Mouse (Mus musculus) heart, postnatal 10 days (tissue): Measurements from ENCODE around the gene Fermt3. TPM values are rescaled to one million over a fixed set of nuclear protein-coding genes. Genes with fewer than 3 reads are reported as not detected.

ENCODE experiments used
- DNase-seq, 2 experiments: peaks; one replicate each; pipeline ENCODE4 v3.0.0; 2021
- intact Hi-C: fragments of 180-260 bp; cut with DNase I; formaldehyde crosslinking; loops from one replicate; pipeline ENCODE4 v1.15.1; 2025
- total RNA-seq, 2 experiments: library from RNA; stranded (reverse); gene quantifications; 2 replicates each; pipeline ENCODE4 v1.2.3; 2021

Fermt3 gene
- total RNA-seq, 2 experiments from 2014 or later: 5.2 to 6.6 TPM

GRCm38 (mm10) chr19:7039841-7040636 lies 20.8 kb upstream of the Fermt3 start, which contains the start of gene Stip1:
TSS of gene Stip1 (minus strand) at chr19:7039967.
- DNase-seq: peak; percentile 100
- intact Hi-C loops: loop anchor here (5.0 kb wide), 1 partner anchor 43 kb away; the partner anchor contains the start of genes Nudt22 and Trpt1

- intact Hi-C loops: loop anchor here (5.0 kb wide), 1 partner anchor 42 kb away; the partner anchor contains the start of genes Nudt22 and Trpt1
These were observed 19.9 kb upstream of the Fermt3 start for GRCm38 (mm10) chr19:7039088-7039720.

GRCm38 (mm10) chr19:7034006-7034405 lies 14.7 kb upstream of the Fermt3 start:
- intact Hi-C loops: no loop called here
- DNase-seq: no peak

More at GRCm38 (mm10) chr19:7039088-7039720, 19.9 kb upstream of the Fermt3 start:
- peak; percentile 57 to 68 for DNase-seq

GRCm38 (mm10) chr19:7029531-7029930 lies 10.3 kb upstream of the Fermt3 start:
- intact Hi-C loops: loop anchor here (10.0 kb wide), 1 partner anchor 545 kb away; no protein-coding TSS in a partner anchor
- no peak for DNase-seq

- peak; percentile 70 to 80 for DNase-seq
- intact Hi-C loops: loop anchor here (2.0 to 10.0 kb wide), 3 partner anchors 41 to 535 kb away; partner anchors contain the start of gene Catsperz
These were observed 964 bp upstream of the Fermt3 start for GRCm38 (mm10) chr19:7020224-7020641.

- no peak for DNase-seq
- intact Hi-C loops: no loop called here
These were observed 723 bp downstream of the Fermt3 start for GRCm38 (mm10) chr19:7018546-7018945.

GRCm38 (mm10) chr19:7017541-7018457 lies 1.5 kb downstream of the Fermt3 start:
- DNase-seq: peak in 1 of 2 experiments; percentile 33

GRCm38 (mm10) chr19:7014481-7015135 lies 4.7 kb downstream of the Fermt3 start:
- no peak for DNase-seq
- intact Hi-C loops: no loop called here

More at GRCm38 (mm10) chr19:7017541-7018457, 1.5 kb downstream of the Fermt3 start:
- intact Hi-C loops: no loop called here

GRCm38 (mm10) chr19:7013984-7014383 lies 5.3 kb downstream of the Fermt3 start:
- intact Hi-C loops: no loop called here

GRCm38 (mm10) chr19:7012426-7012825 lies 6.8 kb downstream of the Fermt3 start:
- DNase-seq: no peak
- intact Hi-C loops: no loop called here

More at GRCm38 (mm10) chr19:7013984-7014383, 5.3 kb downstream of the Fermt3 start:
- DNase-seq: no peak

- DNase-seq: no peak
- intact Hi-C loops: no loop called here
These were observed 12.2 kb downstream of the Fermt3 start for GRCm38 (mm10) chr19:7006892-7007593.

- intact Hi-C loops: loop anchor here (5.0 kb wide), 1 partner anchor 38 kb away; the partner anchor contains the start of gene Stip1
- DNase-seq: peak in 1 of 2 experiments; percentile 3
These were observed 19.8 kb downstream of the Fermt3 start for GRCm38 (mm10) chr19:6999360-7000063.

- intact Hi-C loops: loop anchor here (5.0 kb wide), 1 partner anchor 39 kb away; the partner anchor contains the start of gene Stip1
- DNase-seq: peak in 1 of 2 experiments; percentile 1
These were observed 21.5 kb downstream of the Fermt3 start for GRCm38 (mm10) chr19:6997721-6998290.

GRCm38 (mm10) chr19:6996006-6996405 lies 23.3 kb downstream of the Fermt3 start, which contains the start of the genes Nudt22 and Trpt1:
TSS of gene Nudt22 (minus strand) at chr19:6996117.
TSS of gene Trpt1 (plus strand) at chr19:6996131.
- DNase-seq: peak; percentile 93 to 94
- intact Hi-C loops: loop anchor here (5.0 kb wide), 1 partner anchor 41 kb away; the partner anchor contains the start of gene Stip1

- peak in 1 of 2 experiments; percentile 46 for DNase-seq
- intact Hi-C loops: loop anchor here (5.0 kb wide), 1 partner anchor 42 kb away; the partner anchor contains the start of gene Stip1
These were observed 23.8 kb downstream of the Fermt3 start for GRCm38 (mm10) chr19:6995255-6995991.

GRCm38 (mm10) chr19:6994489-6994888 lies 24.8 kb downstream of the Fermt3 start:
- DNase-seq: peak in 1 of 2 experiments; percentile 5
- intact Hi-C loops: no loop called here

- DNase-seq: peak in 1 of 2 experiments; percentile 4
- intact Hi-C loops: no loop called here
These were observed 25.3 kb downstream of the Fermt3 start for GRCm38 (mm10) chr19:6994002-6994401.
